Mouse (Mus musculus) adrenal gland (tissue): ENCODE results near the gene Cxcl12.

Source experiments
- intact Hi-C: fragments of 180-260 bp; cut with DNase I; formaldehyde crosslinking; loops from one replicate; pipeline ENCODE4 v1.15.1; 2025
- long read RNA-seq, 2 experiments: library from polyadenylated mRNA; unstranded; transcript quantifications; one replicate each; pipeline ENCODE4 v2.0.0; 2020; ENCODE audit warnings: borderline replicate concordance in 1 of 2; ENCODE audit not compliant: insufficient replicate concordance in 1 of 2

The Cxcl12 gene
- long read RNA-seq, experiment 1, transcript Cxcl12-202 (3 exons, 1,878 nt): major isoform, 55 of 60 reads
- long read RNA-seq, experiment 1, partial matches to known transcripts: 1 of 60 reads
- long read RNA-seq, experiment 1, other reads (novel, unspliced or antisense): 3 of 60 reads
- long read RNA-seq, experiment 2, transcript Cxcl12-202 (3 exons, 1,878 nt): major isoform, 74 of 82 reads
- long read RNA-seq, experiment 2, partial matches to known transcripts: 0 of 82 reads
- long read RNA-seq, experiment 2, other reads (novel, unspliced or antisense): 6 of 82 reads

DNA sequence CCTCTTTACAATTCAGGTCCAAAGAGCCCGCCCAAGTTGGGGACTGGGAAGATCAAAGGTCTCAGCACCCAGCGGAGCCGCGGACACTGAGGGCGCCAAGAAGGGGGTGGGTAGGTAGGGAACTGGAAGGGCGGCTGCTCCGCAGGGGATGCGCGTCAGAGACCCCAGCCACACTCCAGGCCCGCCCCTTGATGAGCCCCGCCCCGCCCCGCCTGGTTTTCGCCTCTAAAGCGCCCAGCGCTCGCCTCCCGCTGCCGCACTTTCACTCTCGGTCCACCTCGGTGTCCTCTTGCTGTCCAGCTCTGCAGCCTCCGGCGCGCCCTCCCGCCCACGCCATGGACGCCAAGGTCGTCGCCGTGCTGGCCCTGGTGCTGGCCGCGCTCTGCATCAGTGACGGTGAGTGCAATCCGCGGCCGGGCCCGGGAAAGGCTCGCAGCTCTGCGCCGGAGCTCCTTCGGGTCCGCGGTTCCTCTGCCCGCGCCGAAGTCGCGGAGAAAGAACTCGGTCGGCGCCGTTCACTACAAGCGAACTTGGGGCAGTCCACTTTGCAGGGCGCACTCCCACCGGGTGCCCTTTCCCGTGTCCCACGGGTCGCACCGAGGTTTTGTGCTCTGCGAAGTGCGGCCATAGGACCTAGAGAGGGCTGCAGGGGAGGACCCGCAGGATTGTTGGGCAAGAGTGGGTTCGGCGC lies at the start of gene Cxcl12:
Gene Cxcl12, plus strand, starts transcription at position 215 of the 691 bp plus-strand sequence.
- intact Hi-C loops: loop anchor here (5.0 kb wide), 2 partner anchors 401 to 519 kb away; no protein-coding TSS in a partner anchor

- intact Hi-C loops: no loop called here
These were observed 46.3 kb upstream of the Cxcl12 start for GRCm38 (mm10) chr6:117122074-117122473.

DNA sequence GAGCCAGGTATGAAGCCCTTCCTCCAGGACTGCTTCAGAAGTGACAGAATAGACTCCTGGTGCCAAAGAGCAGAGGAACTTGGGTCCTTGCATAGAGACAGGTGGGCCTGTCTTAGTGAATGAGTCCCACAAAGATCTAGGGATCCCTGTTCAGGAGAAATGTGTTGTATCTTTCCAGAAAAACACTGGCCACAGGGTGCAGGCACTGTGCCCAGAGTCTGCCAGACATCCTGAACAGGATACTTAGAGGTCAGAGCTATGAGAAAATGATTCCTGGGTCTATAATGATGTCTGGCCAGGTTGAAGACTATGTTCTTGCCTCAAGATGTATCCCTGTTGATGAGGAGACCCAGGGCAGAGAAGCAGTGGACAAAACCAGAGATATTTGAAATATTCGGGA lies 42.0 kb upstream of the Cxcl12 start:
- intact Hi-C loops: no loop called here

GRCm38 (mm10) chr6:117129443-117129842 lies 38.9 kb upstream of the Cxcl12 start:
- intact Hi-C loops: no loop called here

DNA sequence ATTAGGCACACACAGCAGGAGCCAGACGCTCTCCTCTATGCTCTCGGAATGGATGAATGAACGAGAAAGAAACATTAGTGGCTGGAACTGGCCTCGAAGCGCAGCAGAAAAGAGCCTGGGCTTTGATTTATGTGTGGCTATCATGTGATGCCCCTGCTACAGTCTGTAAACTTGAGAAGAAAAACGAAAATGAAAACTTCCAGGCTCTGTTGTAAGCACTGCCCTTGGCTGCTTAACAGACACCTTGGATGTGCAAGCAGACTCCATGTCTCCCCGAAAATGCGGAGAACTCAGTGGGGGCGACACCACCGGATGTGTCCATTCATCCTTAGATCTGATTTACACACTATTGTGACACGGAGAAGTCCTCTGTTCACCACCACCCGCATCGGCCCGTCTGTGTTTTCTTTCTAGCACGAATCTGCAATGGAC lies 37.6 kb upstream of the Cxcl12 start:
- intact Hi-C loops: no loop called here

GRCm38 (mm10) chr6:117134526-117134925 lies 33.8 kb upstream of the Cxcl12 start:
- intact Hi-C loops: no loop called here

- intact Hi-C loops: no loop called here
These were observed 30.6 kb upstream of the Cxcl12 start for GRCm38 (mm10) chr6:117137735-117138134.

DNA sequence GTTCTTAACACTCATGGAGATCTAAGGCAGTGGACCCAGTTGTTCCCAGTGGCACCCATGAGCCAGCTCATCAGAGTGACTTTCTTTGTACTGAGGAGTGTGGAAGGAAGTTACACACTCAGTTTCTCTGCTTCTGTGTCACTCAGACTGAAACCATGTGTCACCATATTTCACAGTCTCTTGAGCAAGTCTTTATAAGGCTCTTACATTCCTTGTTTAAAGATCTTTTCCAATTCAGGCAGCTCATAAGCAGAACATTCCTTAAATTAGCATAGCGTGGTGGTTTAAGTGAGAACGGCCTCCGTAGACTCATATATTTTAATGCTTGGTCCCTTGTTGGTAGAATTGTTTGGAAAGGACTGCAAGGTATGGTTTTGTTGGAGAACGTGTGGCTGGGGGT lies 27.4 kb upstream of the Cxcl12 start:
- intact Hi-C loops: no loop called here

GRCm38 (mm10) chr6:117146951-117147350 lies 21.4 kb upstream of the Cxcl12 start:
- intact Hi-C loops: no loop called here

DNA sequence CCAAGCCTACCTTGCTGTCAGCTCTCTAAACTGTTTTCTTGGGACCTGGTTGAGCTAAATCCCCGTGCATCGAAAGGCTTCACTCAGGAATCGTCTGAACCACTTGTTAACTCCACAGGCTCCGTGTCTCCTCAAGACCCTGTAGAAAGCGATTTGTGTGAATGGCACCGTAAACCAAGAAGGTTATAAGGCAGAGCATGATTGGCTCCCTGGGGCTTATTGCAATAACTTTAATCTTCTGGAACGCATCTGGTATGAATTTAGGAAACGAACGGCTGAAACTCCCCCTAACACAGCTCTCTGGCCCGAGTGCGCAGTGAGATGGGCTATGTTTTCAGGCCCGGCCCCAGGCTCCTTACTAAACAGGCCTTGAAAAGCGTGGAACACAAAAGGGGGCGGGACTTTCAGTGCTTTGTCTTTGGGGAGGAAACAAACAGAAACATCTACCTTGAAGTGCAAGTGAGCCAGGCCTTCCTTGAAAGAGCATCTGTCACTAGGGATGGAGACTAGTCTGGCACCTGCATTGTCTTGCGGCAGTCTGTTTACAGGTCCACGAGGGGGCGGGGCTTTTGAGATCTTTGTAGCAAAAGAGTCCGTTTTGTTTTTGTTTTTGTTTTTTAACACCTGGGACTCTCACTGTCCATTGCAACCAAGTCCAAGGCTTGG lies 16.7 kb upstream of the Cxcl12 start:
- intact Hi-C loops: no loop called here

GRCm38 (mm10) chr6:117153046-117153445 lies 15.3 kb upstream of the Cxcl12 start:
- intact Hi-C loops: no loop called here

- intact Hi-C loops: no loop called here
These were observed 11.5 kb upstream of the Cxcl12 start for GRCm38 (mm10) chr6:117156846-117157245.

GRCm38 (mm10) chr6:117159710-117160690 lies 8.3 kb upstream of the Cxcl12 start:
- intact Hi-C loops: no loop called here

DNA sequence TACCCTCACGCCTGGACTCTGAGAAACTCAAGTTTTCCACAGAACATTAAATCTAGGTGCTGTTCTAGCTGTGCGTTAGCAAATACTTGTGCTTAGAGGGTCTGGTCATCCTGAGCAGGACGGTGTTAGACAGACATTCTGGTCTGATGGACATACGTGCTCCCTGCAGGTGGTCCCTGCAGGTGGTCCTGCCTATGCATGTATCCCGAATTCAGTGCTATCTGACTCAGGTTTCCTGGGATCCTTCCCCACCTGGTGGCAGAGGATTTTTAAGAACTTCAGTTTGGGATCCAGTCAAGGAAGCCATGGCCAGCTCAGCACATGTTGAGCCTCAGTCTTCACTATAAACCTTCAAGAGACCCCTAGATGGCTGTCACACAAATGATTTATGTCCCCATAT lies 4.8 kb upstream of the Cxcl12 start:
- intact Hi-C loops: no loop called here

DNA sequence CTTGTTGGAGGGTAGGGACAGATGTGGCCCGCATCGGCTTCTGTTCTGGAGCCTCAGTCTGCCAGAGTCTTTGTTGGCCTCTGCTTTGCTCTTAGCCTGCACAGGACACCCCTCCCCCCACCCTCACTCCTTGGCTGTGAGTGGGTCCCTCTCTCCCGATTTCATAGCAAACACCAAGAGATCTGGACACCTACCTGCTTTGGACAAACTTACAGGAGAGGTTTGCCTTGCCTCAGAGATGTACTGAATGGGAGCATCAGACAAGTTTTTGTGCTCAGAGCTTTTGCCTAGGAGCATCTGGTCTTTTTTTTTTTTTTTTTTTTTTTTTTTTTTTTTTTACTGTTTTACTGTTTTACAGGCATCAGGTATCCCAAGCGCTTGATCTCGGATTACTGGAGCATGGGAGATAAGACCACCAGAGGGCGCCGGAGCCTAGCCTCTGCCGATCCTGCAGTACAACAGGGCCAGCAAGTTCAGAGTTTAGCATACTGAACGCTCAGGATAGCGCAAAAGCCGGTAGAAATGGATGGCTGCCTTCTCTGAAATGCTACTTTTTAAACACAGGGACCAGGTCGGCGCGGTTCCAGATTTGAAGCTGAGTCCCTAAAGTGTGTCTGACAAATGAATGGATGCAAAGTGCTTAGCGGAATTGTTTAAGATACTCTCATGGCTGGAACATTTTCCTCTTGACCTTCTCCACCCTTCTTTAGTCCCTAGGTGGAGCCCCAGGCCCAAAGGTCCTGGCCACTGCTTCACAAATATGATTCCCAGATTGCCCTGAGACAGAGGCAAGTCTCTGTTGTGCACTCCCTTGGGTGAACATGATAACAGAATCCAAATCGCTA lies 1.5 kb upstream of the Cxcl12 start:
- intact Hi-C loops: loop anchor here (2.0 to 5.0 kb wide), 3 partner anchors 400 to 658 kb away; no protein-coding TSS in a partner anchor

DNA sequence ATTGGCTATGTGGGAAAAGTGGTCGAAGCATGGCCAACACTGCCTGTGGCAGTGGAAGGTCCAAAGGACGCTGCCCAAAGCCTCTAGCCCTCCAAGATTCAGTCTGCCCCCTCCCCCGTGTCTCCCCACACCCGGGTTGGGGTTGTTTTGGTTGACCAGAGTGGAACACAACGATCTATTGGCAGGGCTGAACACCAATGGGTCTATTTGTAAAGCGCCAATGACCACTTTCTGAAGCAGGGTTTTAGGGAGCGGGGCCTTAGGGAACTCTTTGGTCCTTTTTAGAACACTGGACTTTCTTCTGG lies 957 bp upstream of the Cxcl12 start:
- intact Hi-C loops: loop anchor here (2.0 to 5.0 kb wide), 3 partner anchors 400 to 657 kb away; no protein-coding TSS in a partner anchor

DNA sequence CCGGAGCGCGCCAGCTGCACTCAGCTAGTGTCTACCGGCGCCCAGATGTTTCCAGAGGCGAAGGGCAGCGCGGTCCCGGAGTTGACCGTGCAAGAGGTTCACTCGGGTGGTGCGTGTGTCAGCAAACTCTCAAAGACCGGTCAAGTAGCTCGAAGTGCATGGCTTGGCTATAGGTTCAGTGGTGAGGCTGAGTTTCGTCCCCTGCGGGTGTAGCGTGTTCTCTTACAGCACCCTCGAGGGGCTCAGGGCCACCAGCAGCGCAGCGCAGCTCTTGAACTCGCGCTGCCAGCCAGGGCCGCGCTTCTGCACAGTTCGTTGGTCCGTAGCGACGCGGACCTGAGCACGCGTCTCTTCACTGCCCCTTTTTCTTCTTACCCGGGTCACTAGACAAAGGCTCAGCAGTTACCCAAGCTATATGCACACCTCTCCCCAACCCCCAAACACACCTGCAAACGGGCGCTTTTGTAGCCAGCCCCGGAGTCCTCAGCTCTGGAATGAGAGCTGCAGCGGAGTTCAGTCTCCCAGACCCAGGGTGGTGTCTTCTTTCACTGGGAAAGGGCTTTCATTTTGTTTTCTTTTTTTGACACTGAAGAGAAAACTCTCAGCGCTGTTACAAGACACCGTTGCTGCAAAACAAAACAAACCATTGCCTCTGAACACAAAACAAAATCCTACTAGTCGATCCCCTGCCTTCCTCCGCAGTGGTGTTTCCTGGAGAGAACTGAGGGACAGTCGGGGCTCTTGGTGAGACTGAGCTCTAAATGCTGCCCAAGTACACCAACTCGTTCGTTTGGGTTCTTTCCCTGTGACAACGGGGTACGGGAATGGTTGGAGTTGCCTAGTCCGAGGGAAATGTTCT lies 945 bp downstream of the Cxcl12 start:
- intact Hi-C loops: loop anchor here (5.0 kb wide), 2 partner anchors 402 to 518 kb away; no protein-coding TSS in a partner anchor

DNA sequence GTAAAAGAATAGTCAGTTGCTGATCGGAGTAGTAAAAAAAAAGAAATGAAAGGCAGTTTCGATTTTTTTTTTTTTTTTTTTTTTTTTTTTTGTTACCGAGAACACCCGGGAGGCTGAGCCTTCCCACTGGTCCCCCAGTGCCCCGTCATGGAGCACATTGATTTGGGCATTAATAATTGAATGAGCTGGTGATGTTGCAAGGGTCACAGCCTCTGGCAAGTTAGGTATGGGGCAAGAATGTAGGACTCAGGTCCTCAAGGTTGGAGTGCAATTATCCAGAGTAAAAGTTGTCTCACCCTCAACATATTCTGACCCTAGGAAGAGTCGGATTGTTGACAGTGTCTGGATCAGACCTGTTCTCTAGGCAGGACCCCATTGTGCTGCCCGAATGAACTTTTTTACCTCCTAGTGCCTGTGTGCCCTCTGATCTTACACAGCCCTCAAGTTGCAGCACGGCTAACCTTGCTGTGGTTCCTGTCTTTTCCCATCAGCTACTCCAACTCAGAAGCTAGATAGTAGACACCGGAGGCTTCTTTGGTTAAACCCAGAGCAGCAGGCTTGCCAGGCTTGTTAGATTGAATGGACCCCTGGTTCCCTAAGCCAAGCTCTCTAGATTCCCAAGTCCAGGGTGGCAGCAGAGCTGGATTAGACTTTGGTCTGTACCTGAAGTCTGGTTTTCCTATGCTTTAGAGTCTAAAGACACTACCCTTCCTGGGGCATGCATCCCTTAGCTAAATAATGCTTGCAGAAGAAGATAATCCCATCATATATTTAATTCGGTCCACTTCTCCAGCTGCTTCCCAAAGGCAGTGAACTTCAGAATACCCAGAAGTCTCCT lies 1.8 kb downstream of the Cxcl12 start:
- intact Hi-C loops: loop anchor here (5.0 kb wide), 2 partner anchors 403 to 517 kb away; no protein-coding TSS in a partner anchor
